Mouse (Mus musculus) c-Kit-positive CD71-positive TER-119-negative erythroid progenitor cells, embryonic 14.5 days (primary cell): ENCODE results near the gene Rspry1.

Experiments used
- DNase-seq: peaks from one replicate; pipeline ENCODE4 v3.0.0-alpha.2; 2013; ENCODE audit warnings: low read depth

Gene Rspry1

DNA sequence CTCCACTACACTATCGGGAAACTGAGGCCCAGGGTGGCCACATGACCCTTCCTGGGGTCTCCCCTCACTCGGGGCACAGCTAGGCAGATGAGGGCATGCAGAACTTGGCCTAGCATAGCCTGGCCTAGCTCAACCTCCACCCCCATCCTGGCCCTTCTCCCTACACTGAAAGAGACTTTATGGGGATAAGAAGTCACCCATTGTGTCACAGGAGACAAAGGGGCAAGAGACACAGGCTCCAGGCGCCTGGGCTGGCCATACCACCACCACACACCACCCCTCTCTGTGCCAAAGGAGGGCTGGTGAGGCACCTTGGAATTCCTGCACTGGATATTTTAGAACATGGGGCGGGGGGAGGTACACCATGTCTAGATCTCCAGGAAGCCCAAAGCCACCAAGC is 82.5 kb downstream of the Rspry1 start:
- DNase-seq: no peak

DNA sequence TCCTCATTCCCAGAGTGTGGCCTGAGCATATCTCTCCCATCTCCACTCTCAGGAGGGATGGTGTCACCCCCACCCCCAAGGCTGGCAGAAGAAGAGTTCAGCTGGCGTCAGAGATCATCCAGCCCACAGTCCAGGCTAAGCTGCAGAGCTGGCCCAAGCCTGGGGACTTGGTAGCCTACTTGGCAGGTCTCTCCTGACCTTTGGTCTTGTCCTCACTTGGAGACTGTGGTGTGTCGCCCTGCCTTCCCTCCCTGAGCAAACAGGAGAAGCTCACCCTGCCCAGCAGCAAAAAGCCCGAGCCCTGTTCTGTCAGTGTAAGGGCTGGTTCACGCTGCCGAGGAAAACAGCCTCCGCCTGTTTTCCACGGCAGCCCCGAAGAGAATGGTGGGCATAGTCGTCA is 84.2 kb downstream of the Rspry1 start:
- no peak for DNase-seq

DNA sequence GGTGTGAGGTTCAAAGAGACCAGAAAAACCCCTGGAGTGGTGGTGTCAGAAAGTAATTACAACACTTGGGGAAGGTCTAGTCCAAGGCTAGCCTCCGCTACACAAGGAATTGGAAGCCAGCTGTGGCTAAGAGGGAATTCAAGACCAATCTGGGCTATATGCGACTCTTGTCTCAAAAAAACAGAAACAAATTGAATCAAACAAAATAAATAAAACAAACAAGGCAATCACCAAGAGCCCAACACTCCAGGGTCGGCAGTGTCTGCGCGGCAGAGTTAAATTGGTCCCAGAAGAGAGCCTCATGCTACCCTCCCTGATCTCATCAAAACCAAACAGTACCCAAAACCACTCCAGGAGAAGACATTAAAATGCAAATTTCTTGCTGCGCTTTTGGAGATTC is 93.0 kb downstream of the Rspry1 start:
- no peak for DNase-seq

DNA sequence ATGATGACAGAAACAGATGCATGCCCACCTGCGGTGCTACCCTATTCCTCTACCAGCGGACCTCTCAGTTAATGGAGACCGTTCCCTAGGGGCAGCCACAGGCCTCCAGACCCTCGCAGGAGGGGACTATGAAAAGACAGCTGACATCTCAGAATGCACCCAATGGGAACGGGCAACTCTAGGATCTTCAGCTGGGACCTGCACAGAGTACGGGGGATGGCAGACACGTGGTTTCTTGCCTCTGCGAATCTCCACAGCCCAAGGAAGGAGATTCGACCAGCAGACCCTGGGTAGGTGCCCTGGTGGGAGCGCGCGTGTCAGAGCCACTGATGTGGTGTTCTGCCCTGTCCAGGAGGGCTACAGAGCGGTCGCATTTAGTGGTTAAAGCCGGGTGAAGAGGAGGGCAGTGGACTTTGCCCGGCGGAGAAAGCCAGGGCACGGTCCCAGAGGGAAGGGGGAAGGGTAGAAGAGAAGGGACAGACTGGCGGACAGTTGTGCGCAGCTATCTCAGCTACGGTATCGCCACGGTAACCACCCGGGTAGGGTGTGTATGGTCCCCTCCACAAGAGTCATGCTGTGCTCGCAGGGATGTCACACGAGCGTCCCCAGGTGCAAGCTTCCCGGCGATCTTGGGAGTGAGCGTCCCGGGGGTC is 93.7 kb downstream of the Rspry1 start:
- no peak for DNase-seq

DNA sequence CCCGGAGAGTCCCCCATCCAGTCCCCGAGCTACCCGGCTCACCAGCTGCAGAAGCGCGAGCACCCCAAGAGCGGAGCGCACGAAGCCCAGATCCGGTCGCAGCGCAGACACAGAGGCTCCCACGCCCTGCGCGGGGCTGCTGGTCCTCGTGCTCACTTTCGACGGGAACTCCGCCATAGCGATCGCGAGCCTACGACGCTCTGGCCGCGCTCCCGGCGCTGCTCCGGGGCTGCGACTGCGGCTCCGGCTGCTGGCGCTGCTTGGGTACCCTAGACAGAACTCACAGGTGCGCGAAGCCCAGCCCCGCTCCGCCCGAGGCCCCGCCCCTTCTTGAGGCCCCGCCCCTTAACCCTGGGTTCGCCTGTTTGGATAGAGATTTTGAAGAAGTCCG is 94.3 kb downstream of the Rspry1 start, which contains the start of gene Pllp:
Gene Pllp (minus strand): TSS at position 285 of the 391 bp plus-strand sequence.
- no peak for DNase-seq

DNA sequence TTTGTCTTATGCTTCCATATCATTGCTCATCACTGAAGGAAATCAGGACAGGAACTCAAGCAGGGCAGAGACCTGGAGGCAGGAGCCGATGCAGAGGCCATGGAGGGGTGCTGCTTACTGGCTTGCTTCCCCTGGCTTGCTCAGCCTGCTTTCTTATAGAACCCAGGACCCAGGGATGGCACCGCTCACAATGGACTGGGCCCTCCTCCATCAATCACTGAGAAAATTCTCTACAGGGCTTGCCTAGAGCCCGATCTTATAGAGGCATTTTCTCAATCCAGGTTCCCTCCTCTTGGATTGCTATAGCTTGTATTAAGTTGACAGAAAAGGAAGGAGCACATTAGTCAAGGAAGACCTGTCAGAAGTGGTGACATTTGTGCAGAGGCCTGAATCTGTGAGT is 94.8 kb downstream of the Rspry1 start:
- DNase-seq: no peak

DNA sequence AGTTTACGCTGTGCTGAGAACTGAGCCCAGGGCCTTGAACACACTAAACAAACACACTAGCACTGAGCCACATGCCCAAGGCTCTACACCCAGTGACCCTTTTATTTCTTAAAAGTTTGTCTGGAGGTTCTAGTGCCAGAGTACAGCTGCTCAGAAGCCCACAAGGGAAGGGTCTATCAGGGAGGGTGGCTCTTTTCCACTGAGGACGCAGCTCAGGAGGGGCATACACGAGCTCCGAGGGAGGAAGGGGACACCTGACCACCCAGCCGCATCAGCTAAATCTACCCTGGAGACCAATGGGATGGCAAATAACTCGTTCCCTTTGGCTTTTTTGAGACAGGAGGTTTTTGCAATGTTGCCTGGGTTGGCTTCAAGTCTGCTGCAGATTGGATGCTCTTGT is 96.2 kb downstream of the Rspry1 start:
- no peak for DNase-seq

DNA sequence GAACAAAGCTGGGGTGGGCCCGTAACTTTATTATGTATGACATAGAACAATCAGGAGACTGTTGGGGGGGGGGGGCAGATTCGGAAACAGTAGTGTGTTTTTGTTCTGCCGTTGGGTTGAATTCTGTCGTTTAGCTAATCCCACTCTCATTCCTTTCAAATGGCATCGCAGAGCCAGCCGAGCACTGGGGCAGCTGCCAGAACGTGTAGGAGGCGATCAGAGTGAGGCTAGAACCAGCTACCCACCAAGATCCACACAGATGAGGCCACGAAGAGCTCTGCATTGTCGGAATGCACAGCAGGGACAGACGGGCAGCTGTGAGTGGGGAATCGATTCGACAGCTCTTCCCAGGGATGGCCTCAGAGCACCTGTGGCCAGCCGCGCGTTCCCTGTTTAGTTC is 97.6 kb downstream of the Rspry1 start:
- no peak for DNase-seq

DNA sequence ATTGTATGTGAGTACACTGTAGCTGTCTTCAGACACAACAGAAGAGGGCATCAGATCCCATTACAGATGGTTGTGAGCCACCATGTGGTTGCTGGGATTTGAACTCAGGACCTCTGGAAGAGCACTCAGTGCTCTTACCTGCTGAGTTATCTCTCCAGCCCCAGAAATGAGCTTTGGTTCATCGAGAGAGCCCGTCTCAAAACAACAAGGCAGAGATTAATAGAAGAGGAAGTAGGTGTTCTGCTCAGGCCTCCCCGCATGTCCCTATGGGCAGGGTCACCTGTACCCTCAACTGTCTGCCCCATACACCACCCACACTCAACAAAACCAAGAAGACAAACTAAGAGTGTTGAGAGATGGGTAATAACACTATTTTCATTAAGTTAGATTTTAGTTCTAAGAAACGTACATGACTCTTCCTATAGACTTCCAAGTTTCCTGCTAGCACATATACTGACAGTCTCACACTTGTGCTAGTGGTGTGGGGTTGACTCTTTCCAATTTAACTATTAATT is 98.7 kb downstream of the Rspry1 start:
- DNase-seq: no peak

DNA sequence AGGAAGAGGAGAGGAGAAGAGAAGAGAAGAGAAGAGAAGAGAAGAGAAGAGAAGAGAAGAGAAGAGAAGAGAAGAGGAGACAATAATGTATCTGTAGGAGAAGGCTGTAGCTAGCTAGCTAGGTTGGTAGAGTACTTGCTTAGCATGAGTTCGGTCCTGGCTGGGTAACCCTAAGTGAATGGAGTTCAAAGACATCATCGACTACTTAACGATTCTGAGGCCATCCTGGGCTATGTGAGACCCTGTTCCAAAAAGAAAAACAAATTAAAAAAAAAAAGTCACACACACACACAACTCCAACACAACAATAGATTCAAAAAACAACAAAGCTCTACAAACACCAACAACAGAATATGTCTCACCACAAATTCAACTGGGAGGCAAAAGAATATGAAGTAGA is 100.4 kb downstream of the Rspry1 start:
- DNase-seq: no peak

DNA sequence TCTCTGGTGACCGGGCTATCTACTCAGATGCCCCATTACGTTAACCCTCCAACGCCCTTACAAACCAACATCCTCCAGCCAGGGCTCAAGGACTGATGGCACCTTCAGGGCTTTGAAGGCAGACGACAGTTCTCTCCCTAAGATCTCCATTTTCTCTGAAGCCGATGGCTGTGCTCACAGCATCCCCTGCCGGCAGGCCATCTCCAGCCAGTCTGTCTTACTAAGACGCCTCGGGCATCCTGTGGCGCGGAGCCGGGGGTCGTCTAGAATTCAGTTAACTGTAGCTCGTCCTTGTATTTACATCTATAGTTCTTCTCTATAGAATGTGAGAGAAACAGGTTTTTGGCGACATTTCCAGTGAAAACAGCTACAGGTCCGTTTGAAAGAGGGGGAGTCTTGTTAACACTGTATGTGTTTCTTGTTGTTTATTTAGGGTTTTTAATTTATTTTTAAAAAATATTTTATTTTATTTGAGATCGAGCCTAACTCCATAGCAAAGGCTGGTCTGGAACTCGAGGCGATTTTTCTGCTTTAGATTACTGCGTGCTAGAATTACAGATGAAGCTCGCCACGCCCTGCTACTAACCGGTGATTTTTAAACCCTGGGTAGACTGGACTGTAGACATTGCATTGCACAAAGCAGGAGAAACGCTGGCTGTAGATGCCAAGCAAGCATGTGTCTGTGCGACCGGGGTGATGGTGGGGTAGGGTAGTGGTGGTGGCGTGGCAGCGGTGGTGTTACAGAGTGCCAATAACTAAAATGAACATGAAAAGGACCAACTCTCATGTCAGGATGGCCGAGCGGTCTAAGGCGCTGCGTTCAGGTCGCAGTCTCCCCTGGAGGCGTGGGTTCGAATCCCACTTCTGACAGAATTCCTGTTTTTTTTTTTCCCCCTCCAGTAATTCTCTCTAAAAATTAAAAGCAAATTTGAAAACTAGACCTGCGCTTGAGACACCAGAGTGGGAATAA is 101.4 kb downstream of the Rspry1 start:
- DNase-seq: peak; percentile 67

DNA sequence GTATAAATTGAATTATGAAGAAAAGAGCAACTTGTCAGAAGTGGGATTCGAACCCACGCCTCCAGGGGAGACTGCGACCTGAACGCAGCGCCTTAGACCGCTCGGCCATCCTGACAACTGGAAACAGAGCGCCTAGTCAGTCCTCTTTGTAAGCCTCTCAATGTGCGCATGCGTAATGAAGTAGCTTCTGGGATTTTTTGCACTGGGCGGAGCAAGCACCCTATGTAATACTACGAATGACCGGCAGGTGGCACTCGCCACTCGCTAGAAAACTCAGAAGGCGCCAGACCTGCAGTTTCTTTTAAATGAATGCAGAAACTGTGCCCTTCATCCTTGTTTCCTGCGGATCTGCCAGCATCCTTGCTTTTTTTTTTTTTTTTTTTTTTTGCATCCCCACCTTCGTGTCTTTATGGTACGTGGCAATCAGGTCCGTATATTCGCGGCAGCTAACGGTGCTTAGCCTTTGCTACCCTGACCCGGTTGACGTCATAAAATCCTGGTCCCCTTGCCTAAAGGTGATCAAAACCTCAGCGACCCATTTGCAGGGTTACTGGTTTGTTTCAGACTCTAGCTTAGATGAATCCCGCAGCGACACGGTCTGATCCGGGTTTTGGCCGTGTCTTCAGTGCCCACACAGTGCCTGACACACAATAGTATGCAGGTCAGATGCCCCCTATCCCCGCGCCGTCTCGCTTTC is 102.4 kb downstream of the Rspry1 start:
- peak; percentile 97 for DNase-seq

DNA sequence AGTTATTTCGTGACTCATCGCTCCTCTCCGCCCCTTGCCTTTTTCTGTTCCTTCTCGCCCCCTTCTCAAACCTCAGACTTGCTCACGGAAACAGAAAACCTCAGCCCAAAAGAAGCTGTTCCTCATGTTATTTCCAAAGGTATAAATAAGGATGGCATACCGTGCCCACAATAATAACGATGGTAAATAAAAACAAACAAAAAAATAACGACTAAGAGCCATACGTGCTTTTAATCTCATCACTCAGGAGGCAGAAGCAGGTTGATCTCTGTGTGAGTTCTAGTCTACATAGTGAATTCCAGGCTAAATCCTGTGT is 102.9 kb downstream of the Rspry1 start:
- no peak for DNase-seq

DNA sequence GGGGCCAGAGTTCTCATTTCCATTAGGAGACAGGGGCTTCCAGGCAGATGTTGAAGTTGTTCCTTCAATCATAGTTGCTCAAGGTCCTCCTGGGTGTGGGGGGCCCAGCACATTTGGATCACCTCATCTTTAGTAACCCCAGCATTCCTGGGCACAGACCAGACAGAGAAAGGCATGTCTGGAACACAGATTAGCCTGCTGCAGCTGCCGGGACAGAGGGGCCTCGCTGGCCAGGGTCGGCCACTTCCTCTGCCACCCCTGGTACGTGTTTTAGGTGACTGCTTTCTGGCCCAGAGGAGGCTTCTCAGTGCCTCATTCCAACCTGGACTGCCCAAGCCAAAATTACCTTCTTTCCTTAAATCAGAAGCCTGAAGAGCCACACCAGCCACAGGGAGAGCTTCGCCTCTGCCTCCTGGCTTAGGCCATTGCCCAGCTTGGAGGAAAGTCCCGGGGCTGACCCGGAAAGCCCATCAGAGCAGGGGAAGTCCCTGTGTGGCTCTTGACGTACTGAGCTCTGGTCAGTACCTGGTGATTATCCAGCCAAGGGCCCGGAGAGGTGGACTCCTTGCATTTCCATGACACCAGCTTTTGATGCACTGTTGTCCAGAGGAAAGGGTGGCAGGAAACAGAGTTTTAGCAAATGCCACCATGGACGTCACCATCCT is 104.0 kb downstream of the Rspry1 start:
- no peak for DNase-seq

DNA sequence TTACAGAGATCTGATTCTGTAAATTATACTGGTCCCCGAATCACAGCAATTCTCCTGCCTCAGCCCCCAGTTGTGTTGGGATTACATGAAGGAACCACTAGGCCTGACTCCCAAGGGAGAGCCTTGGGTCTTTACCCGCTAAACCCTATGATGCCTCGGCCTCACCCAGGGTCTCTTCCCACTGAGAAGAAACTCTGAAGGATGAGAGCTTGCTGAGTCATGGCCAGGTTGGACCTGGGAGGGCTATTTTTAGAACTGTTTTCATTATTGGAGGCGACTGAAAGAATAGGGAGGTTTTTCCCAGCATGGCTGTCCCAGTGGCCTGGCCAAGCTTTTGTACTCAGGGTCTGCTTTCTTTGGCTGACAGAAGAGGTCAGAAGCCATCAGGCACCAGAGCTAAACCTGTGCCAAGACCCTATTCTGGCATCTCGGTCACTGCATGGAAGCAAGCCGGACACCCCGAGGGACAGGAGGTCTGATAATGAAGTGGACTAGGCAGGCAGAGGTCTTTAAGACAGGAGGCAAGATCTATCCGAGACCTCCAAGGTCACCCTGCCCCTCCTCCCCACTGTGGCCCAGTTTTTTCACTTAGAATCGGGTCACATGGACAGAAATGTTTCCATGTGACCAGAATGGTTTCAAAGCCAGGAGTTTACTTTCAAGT is 105.1 kb downstream of the Rspry1 start:
- DNase-seq: no peak
